Mouse (Mus musculus): ENCODE measurements at regions not wholly inside any gene's neighbourhood (a gene's known extent, or its start where the extent isn't known, plus 50 kb on each side); places are given as distances from the start of the nearest gene placed in this dataset.
"Not testable (repeated sequence)": the region's sequence is repeated elsewhere in the genome, so short reads cannot be mapped to it uniquely, and the experiment has no call there.

DNA sequence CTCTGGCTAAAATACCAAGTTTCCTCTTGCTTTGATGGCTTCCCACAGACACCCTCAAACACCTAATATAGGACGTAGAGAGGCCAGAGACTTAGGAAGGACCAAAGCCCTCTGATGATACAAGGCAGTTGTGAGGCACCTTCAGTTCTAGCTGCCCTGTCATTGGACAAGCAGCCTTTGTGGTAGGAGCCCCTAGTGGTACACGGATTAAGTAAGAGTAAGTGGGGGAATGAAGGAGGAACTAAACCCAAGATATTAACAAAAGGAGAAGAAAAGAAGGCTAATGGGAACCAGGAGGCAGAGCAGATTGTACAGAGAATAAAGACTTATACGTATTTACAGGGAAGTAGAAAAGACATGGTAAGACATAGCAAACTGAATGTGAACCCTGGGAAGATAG, 352.3 kb upstream of the Tmco5 start:
- H3K4me3 ChIP-seq (replicated peaks); H3K27me3 ChIP-seq; H3K4me2 ChIP-seq (replicated peaks); H3K9ac ChIP-seq (replicated peaks); H3K9me3 ChIP-seq; ATAC-seq; H3K4me1 ChIP-seq (replicated peaks); H3K36me3 ChIP-seq; H3K27ac ChIP-seq: not testable (repeated sequence)
- WGBS, result 88% methylated on average over 2 of the region's 3 CpGs

DNA sequence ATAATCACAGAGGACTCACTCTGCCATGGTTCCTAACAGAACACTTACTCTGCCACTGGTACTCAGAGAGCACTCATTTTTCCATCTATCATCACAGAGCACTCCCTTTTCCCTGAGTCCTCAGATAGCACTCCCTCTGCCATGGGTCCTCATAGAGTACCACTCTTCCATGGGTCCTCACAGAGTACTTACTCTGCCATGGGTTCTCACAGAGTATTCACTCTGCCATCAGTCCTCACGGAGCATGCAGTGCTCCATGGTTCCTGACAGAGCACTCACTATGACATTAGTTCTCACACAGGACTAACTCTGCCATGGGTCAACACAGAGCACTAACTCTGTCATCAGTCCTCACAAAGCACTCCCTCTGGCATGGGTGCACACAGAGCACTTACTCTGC, 342.0 kb upstream of the Tmco5 start:
- ATAC-seq, result no peak
- WGBS, result 87% methylated on average over 1 of the region's 1 CpGs
- Histone ChIP-seq H3K36me3 (no peaks in the 10 kb centered on the region), H3K9me3 (peaks cover 40% of the 10 kb centered on the region), H3K9ac (replicated peaks) (no peak overlapping the region), H3K4me3 (replicated peaks) (no peak overlapping the region), H3K27ac (no peak overlapping the region), H3K27me3 (no peaks in the 10 kb centered on the region), H3K4me1 (replicated peaks) (no peaks in the 10 kb centered on the region), H3K4me2 (replicated peaks) (no peak overlapping the region)

DNA sequence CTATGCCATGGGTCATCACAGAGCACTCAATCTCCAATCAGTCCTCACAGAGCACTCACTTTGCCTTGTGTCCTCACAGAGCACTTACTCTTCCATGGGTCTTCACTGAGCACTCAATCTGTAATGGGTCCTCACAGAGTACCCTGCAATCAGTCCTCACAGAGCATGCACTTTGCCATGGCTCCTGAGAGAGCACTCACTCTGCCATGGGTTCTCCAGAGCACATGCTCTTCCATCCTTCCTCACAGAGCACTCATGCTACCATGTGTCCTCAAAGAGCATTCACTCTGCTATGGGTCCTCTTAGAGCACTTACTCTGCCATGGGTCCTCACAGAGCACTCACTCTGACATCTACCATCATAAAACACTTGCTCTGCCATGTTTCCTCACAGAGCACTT, 319.1 kb upstream of the Tmco5 start:
- no peaks in the 10 kb centered on the region for H3K9me3 ChIP-seq
- no peak overlapping the region for H3K4me3 ChIP-seq (replicated peaks)
- H3K27ac ChIP-seq, result no peak overlapping the region
- no peak overlapping the region for H3K9ac ChIP-seq (replicated peaks)
- H3K36me3 ChIP-seq, result no peaks in the 10 kb centered on the region
- ATAC-seq, result no peak
- H3K27me3 ChIP-seq, result no peaks in the 10 kb centered on the region
- no peaks in the 10 kb centered on the region for H3K4me1 ChIP-seq (replicated peaks)
- no peak overlapping the region for H3K4me2 ChIP-seq (replicated peaks)

DNA sequence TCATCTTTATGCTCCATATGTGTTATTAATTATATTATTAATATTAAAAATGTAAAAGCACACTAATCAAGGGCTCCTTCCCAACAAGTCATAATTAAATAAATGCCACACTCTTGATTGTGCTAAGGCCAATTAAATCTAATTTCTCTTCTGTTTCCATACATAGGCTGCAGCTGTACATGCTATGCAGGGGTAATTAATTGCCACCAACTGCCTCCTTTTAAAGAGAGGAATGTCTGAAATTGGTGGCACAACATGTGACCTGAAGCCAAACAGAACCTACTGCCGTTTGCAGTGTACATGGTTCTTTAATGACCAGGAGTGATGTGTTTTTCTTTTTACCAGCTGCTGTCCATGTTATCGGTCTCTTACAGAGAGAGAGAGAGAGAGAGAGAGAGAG, 294.5 kb upstream of the Tmco5 start:
- Histone ChIP-seq H3K4me3 (replicated peaks) (no peak overlapping the region), H3K9me3 (no peaks in the 10 kb centered on the region), H3K27ac (no peak overlapping the region), H3K4me2 (replicated peaks) (no peak overlapping the region), H3K4me1 (replicated peaks) (no peaks in the 10 kb centered on the region), H3K36me3 (no peaks in the 10 kb centered on the region), H3K27me3 (no peaks in the 10 kb centered on the region), H3K9ac (replicated peaks) (no peak overlapping the region)
- no peak for ATAC-seq
- 70% methylated on average over 2 of the region's 2 CpGs for WGBS

DNA sequence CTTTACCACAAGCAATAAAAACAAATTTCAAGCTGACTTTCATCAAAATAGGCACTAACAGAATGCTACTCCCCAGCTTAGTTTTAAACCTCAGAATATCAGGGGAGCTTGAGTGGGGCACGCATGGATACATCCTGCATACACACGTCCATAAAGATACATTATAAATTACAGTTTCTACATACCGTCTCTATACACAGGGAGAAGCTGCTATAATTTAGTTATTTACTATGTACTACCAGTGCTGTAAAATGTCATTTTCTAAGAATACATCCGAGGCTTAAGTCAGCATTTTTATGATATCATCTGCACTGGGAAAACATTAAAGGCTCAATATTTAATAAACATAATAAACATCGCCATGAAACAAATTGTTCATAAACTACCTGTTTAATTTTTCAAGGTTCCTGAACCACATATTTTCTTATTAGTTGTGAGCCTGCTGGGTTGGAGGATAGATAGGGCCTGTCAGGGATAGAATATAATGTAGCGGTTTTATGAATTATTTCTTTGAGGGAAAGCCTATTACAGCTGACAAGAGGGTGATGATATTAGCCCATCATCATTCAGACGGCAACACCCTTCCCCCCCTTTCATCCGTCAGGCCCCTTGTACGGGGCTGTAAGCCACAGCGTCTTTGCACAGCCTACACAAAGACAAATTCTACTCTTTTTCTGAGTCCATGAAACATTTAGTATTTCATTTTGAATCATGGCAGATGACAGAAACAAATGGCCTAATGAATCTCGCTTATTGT, 292.1 kb upstream of the Tmco5 start:
- no peak overlapping the region for H3K9ac ChIP-seq (replicated peaks)
- no peaks in the 10 kb centered on the region for H3K9me3 ChIP-seq
- no peak overlapping the region for H3K27ac ChIP-seq
- no peaks in the 10 kb centered on the region for H3K27me3 ChIP-seq
- peak; percentile 70; the same call in 1 of the 2 replicates for ATAC-seq
- H3K4me3 ChIP-seq (replicated peaks), result no peak overlapping the region
- WGBS, result 78% methylated on average over 11 of the region's 11 CpGs
- no peaks in the 10 kb centered on the region for H3K36me3 ChIP-seq
- no peaks in the 10 kb centered on the region for H3K4me1 ChIP-seq (replicated peaks)
- no peak overlapping the region for H3K4me2 ChIP-seq (replicated peaks)

DNA sequence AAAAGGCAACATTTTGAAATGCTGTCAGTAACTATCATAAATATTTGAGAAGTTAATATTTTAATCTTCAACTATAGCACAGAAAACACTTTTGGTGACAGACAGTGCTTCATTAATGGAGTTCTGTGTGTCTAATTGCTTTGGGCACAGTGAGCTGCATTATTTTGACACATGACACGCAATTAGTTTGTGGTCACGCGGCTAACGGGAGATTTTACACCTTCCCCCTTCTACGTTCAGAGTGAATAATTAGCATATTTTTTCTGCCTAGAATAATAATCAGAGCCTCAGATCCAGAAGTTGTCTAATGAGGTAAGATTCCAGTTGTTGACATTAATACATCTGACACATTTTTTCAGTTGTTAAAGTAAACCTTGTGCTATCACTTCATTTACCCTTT, 272.6 kb upstream of the Tmco5 start:
- WGBS, result 63% methylated on average over 5 of the region's 5 CpGs
- Histone ChIP-seq H3K27ac (no peak overlapping the region), H3K36me3 (no peaks in the 10 kb centered on the region), H3K9ac (replicated peaks) (no peak overlapping the region), H3K4me1 (replicated peaks) (no peaks in the 10 kb centered on the region), H3K27me3 (no peaks in the 10 kb centered on the region), H3K4me3 (replicated peaks) (no peak overlapping the region), H3K9me3 (no peaks in the 10 kb centered on the region), H3K4me2 (replicated peaks) (no peak overlapping the region)
- ATAC-seq, result no peak

DNA sequence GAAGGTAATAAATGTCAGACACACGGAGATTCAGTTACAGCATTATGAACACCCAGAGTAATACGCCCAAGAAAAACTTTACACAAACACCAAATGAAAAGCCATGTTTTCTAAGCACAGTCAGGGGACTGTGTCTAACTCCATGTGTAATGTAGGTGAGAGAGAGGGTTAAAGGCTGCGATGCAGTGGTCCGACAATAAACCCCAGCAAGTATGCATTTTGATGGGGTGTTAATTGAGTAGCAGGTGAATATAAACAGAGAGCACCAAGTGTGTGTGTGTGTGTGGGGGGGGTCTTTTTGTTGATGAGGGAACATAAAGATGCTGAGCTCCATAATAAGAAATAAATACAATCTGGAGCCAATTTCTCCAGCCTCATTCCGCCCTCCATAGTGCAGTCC, 238.6 kb upstream of the Tmco5 start:
- ATAC-seq, result no peak
- Histone ChIP-seq H3K4me1 (replicated peaks) (no peaks in the 10 kb centered on the region), H3K27ac (no peak overlapping the region), H3K9me3 (no peaks in the 10 kb centered on the region), H3K4me3 (replicated peaks) (no peak overlapping the region), H3K9ac (replicated peaks) (no peak overlapping the region), H3K36me3 (no peaks in the 10 kb centered on the region), H3K4me2 (replicated peaks) (no peak overlapping the region), H3K27me3 (no peaks in the 10 kb centered on the region)
- 88% methylated on average over 5 of the region's 5 CpGs for WGBS

DNA sequence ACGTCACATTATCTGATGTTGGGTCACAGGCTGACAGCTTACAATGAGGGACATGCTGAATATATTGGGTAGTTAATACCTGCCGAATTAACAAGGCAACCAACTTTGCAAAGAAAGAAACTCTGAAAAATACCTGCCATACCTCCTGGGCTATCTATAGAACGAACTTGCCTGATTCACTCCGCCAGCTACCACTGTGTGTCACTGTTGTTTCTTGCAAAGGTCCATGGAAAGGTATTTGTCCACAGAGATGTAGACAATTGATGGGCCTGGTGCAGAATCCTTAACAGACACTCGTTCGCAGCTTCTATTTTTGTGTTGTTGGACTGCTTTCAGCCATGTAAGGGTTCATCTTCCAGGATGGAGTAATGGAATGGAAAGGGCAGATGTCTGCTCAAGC, 226.4 kb upstream of the Tmco5 start:
- Histone ChIP-seq H3K27ac (no peak overlapping the region), H3K4me2 (replicated peaks) (no peak overlapping the region), H3K9me3 (no peaks in the 10 kb centered on the region), H3K9ac (replicated peaks) (no peak overlapping the region), H3K4me3 (replicated peaks) (no peak overlapping the region), H3K36me3 (no peaks in the 10 kb centered on the region), H3K27me3 (no peaks in the 10 kb centered on the region), H3K4me1 (replicated peaks) (no peaks in the 10 kb centered on the region)
- WGBS, result 83% methylated on average over 6 of the region's 6 CpGs
- no peak for ATAC-seq

DNA sequence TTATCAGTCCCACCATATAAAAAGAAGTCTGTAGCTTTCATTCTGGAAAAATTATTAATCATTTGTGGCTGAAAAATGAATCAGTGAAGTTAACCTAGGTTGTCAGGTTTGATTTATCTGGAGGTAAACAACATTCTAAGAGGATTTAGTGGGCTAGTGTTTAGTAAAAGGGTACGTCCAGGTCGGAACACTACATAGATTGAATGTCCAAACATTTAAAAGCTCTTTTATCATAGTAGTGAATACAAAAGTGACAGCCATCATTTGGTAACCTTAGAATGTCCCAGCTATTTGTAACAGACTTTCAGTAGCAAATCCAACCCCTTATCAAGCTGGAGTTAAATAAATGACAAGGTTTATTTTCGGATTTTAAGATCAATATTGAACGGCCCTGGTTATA, 192.7 kb upstream of the Tmco5 start:
- ATAC-seq, result no peak
- no peaks in the 10 kb centered on the region for H3K4me1 ChIP-seq (replicated peaks)
- H3K36me3 ChIP-seq, result no peaks in the 10 kb centered on the region
- no peaks in the 10 kb centered on the region for H3K27me3 ChIP-seq
- no peak overlapping the region for H3K4me2 ChIP-seq (replicated peaks)
- no peak overlapping the region for H3K9ac ChIP-seq (replicated peaks)
- 86% methylated on average over 4 of the region's 4 CpGs for whole genome bisulfite sequencing
- H3K27ac ChIP-seq, result no peak overlapping the region
- no peaks in the 10 kb centered on the region for H3K9me3 ChIP-seq
- no peak overlapping the region for H3K4me3 ChIP-seq (replicated peaks)

DNA sequence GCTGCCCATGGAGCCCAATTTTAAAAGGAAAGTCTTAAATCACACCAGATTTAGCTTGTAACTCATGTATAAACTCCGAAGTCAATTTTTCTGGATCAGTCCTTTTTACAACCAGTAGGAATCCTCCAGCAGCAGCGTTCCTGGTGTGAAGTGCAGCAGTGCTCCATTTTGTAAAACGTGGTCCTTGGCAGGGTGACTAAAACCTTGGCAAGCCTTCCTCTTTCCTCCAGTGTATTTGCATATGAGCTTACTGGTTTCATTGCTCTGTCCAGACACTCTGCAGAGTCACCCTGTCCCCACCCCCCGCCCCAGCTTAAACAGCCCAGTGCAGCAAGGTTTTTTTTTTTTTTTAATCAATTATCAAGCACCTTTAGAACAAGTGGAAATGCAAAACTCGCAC, 180.9 kb upstream of the Tmco5 start:
- no peak overlapping the region for H3K4me3 ChIP-seq (replicated peaks)
- H3K9ac ChIP-seq (replicated peaks), result no peak overlapping the region
- no peak overlapping the region for H3K4me2 ChIP-seq (replicated peaks)
- no peaks in the 10 kb centered on the region for H3K4me1 ChIP-seq (replicated peaks)
- H3K27ac ChIP-seq, result no peak overlapping the region
- H3K27me3 ChIP-seq, result no peaks in the 10 kb centered on the region
- 61% methylated on average over 5 of the region's 5 CpGs for WGBS
- no peaks in the 10 kb centered on the region for H3K36me3 ChIP-seq
- no peaks in the 10 kb centered on the region for H3K9me3 ChIP-seq
- ATAC-seq, result no peak

DNA sequence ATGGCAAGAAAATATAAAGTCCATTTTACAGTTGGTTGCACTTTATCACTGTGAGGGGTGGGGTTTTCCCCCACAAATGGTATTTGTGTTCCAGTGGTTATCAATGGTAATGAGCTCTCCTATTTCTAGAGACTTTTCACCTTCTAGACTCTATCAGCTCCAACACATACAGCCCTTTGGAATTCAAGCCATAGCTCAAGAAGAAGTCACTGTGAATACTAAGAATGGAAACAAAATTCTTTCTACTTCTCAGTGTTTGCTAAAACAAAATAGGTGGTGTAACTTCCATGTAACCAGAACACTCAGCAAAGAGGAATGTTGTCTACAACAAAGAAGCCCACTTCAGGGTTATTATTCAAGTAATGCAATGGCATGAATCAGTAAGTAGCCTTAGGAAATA, 173.8 kb upstream of the Tmco5 start:
- Histone ChIP-seq H3K4me3 (replicated peaks) (no peak overlapping the region), H3K27ac (no peak overlapping the region), H3K9ac (replicated peaks) (no peak overlapping the region), H3K36me3 (no peaks in the 10 kb centered on the region), H3K4me1 (replicated peaks) (no peaks in the 10 kb centered on the region), H3K4me2 (replicated peaks) (no peak overlapping the region), H3K27me3 (no peaks in the 10 kb centered on the region), H3K9me3 (no peaks in the 10 kb centered on the region)
- ATAC-seq, result no peak

DNA sequence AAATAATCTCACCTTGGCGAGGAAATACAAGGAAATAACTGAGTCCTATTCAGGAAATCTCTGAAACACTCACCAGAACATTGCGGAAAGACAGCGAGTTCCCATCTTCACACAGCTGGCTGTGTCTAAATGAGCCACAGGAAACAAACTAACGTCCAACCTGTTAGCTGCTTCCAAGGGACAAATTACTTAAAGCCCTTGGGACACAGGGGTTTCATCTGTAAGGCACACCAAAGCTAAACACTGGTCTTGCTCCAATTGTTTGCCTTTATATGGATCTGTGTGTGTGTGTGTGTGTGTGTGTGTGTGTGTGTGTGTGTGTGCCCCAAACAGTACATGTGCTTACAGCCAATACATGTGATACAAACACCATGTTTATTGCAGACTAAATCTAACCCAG, 168.9 kb upstream of the Tmco5 start:
- no peaks in the 10 kb centered on the region for H3K4me1 ChIP-seq (replicated peaks)
- H3K27ac ChIP-seq, result no peak overlapping the region
- no peaks in the 10 kb centered on the region for H3K9me3 ChIP-seq
- no peak overlapping the region for H3K4me3 ChIP-seq (replicated peaks)
- no peaks in the 10 kb centered on the region for H3K27me3 ChIP-seq
- ATAC-seq, result no peak
- H3K9ac ChIP-seq (replicated peaks), result no peak overlapping the region
- H3K4me2 ChIP-seq (replicated peaks), result no peak overlapping the region
- 79% methylated on average over 4 of the region's 4 CpGs for WGBS
- no peaks in the 10 kb centered on the region for H3K36me3 ChIP-seq

DNA sequence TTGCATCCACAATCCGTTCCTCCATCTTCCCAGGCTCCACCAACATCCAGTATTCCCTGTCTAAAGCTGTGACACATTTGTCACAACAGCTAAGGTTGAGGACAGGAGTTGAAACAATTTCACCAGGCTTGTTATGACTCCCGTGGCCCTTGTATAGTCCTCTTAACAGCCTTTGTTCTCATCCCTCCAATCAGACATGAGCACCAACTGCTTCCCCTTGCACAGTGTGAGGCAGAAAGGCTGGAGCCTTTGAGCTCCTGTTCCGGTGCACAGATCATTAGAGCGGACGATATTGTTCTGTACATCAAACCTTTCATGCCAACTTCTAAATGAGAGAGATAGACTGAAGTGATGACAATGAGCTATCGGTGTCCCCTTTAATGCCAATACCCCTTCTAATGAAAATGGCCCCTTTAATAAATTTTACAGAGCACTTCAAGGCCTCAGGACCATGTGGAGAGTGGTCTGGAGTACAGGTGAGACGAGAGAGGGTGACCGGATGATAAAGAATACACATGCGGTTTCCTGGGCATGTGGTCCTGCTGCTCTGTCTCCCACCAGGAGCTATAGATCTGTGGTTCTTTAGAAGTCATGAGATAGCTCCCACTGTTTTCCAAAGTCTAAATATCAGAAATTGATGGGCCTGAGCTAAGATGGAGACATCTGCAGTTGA, 161.8 kb upstream of the Tmco5 start:
- H3K27ac ChIP-seq, result no peak overlapping the region
- no peak overlapping the region for H3K4me2 ChIP-seq (replicated peaks)
- no peaks in the 10 kb centered on the region for H3K36me3 ChIP-seq
- no peaks in the 10 kb centered on the region for H3K9me3 ChIP-seq
- no peak overlapping the region for H3K9ac ChIP-seq (replicated peaks)
- H3K27me3 ChIP-seq, result no peaks in the 10 kb centered on the region
- ATAC-seq, result peak; percentile 80
- no peak overlapping the region for H3K4me3 ChIP-seq (replicated peaks)
- 57% methylated on average over 9 of the region's 9 CpGs for WGBS
- H3K4me1 ChIP-seq (replicated peaks), result 0 out of 2 replicates have a peak, but pooled peaks cover 3% of the 10 kb centered on the region

All from midbrain, embryonic 13.5 days (tissue).